Mouse (Mus musculus) T-helper 1 cell (primary cell): ENCODE results near the gene Zfp655.
"Not testable (repeated sequence)": the region's sequence is repeated elsewhere in the genome, so short reads cannot be mapped to it uniquely, and the experiment has no call there.

Experiments used
- in situ Hi-C: fragments of 300-600 bp; cut with MboI, MseI; formaldehyde crosslinking; loops from one replicate; pipeline ENCODE4 v1.15.1; 2025; ENCODE audit warnings: high pct_unique_total_duplicates

Zfp655 gene

GRCm38 (mm10) chr5:145231367-145231871, at the start of gene Zfp655:
Gene Zfp655, plus strand, starts transcription at chr5:145231715.
- in situ Hi-C loops, result no loop called here

- in situ Hi-C loops, result no loop called here
Measured at GRCm38 (mm10) chr5:145185244-145185643, 46.3 kb upstream of the Zfp655 start.

- in situ Hi-C loops, result no loop called here
Measured at GRCm38 (mm10) chr5:145189416-145189815, 42.1 kb upstream of the Zfp655 start.

- in situ Hi-C loops, result no loop called here
Measured at GRCm38 (mm10) chr5:145190373-145190772, 41.1 kb upstream of the Zfp655 start.

GRCm38 (mm10) chr5:145190875-145191798, 40.4 kb upstream of the Zfp655 start:
- in situ Hi-C loops, result no loop called here

- in situ Hi-C loops, result no loop called here
Measured at GRCm38 (mm10) chr5:145191962-145192361, 39.6 kb upstream of the Zfp655 start, which contains the start of gene Atp5j2. Gene Atp5j2, minus strand, starts transcription at chr5:145192062.

- in situ Hi-C loops, result no loop called here
Measured at GRCm38 (mm10) chr5:145200387-145200786, 31.1 kb upstream of the Zfp655 start.

GRCm38 (mm10) chr5:145201321-145201991, 30.1 kb upstream of the Zfp655 start, which contains the start of gene Zkscan14:
Gene Zkscan14, minus strand, starts transcription at chr5:145201868.
- in situ Hi-C loops, result no loop called here

- in situ Hi-C loops, result no loop called here
Measured at GRCm38 (mm10) chr5:145202446-145202845, 29.1 kb upstream of the Zfp655 start.

GRCm38 (mm10) chr5:145203936-145204691, 27.4 kb upstream of the Zfp655 start, which contains the start of gene Zkscan5:
Gene Zkscan5, plus strand, starts transcription at chr5:145204562.
- in situ Hi-C loops, result no loop called here

- in situ Hi-C loops, result no loop called here
Measured at GRCm38 (mm10) chr5:145205041-145205440, 26.5 kb upstream of the Zfp655 start.

- in situ Hi-C loops, result no loop called here
Measured at GRCm38 (mm10) chr5:145207385-145207784, 24.1 kb upstream of the Zfp655 start.

- in situ Hi-C loops, result no loop called here
Measured at GRCm38 (mm10) chr5:145207954-145208353, 23.6 kb upstream of the Zfp655 start.

- in situ Hi-C loops, result not testable (repeated sequence)
Measured at GRCm38 (mm10) chr5:145208391-145208790, 23.1 kb upstream of the Zfp655 start.

- in situ Hi-C loops, result no loop called here
Measured at GRCm38 (mm10) chr5:145211340-145211739, 20.2 kb upstream of the Zfp655 start.

- in situ Hi-C loops, result no loop called here
Measured at GRCm38 (mm10) chr5:145212216-145212615, 19.3 kb upstream of the Zfp655 start.

- in situ Hi-C loops, result no loop called here
Measured at GRCm38 (mm10) chr5:145213505-145213904, 18.0 kb upstream of the Zfp655 start.

- in situ Hi-C loops, result no loop called here
Measured at GRCm38 (mm10) chr5:145214679-145215078, 16.8 kb upstream of the Zfp655 start.

- in situ Hi-C loops, result no loop called here
Measured at GRCm38 (mm10) chr5:145217746-145218145, 13.8 kb upstream of the Zfp655 start.

- in situ Hi-C loops, result no loop called here
Measured at GRCm38 (mm10) chr5:145218206-145218605, 13.3 kb upstream of the Zfp655 start.

GRCm38 (mm10) chr5:145218671-145219070, 12.8 kb upstream of the Zfp655 start:
- in situ Hi-C loops, result no loop called here

GRCm38 (mm10) chr5:145219981-145220380, 11.5 kb upstream of the Zfp655 start:
- in situ Hi-C loops, result no loop called here
